Mouse (Mus musculus) liver, adult (tissue): ENCODE measurements around the gene Abhd4.

ENCODE experiments used
- GATA4 ChIP-seq: IDR thresholded peaks from 2 replicates; pipeline ENCODE4 v1.6.1; 2014; ENCODE audit warnings: mild to moderate bottlenecking, low read length; ENCODE audit not compliant: insufficient replicate concordance

Gene Abhd4

DNA sequence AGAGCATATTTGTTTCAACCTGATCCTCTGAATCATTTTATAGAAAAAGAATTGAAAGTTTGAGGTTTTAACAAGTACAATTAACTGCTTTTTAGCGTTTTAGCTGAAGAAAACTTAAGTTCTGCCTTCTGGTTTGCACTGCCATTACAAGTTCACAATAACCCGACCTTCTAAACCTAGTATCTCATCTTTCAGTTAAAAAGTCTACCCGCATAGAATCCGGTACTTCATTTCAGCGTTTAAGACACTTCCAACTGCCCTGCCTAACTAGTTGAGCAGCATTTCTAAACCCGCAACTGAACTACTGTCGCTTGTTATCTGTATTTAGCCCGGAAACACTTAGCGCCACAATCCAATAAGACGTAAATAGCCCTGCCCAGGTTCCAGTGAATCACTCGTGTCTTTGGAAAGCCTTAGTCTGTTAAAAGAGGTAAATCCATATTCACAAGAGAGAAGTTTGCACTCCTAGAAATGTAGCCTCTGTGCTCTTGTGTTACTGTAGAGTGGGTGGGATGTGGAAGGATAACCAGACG, 748 bp downstream of the Abhd4 start:
- TF ChIP-seq GATA4 = no peak

DNA sequence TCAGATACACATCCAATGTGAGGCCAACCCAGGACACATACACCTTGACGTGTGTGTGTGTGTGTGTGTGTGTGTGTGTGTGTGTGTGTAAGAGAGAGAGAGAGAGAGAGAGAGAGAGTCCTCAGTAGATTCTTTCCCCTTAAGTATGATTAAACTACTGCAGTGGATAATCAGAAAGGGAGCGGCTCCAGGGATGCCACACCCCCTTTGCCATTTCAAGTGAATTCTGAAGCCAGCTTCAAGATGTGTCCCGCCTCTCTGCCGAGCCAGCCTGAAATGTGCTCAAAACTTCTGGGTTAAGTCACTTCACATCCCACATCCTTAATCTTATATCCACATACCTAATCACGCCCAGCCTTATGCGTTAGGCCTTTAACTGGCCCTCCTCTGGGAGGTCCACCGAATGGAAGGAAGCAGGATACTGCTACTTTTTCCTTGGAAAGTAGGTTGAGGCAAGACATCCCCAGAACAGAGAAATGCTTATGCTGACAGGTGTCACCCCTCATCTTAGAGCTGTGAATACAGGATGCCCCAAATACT, 4.2 kb downstream of the Abhd4 start:
- TF ChIP-seq GATA4 = no peak

DNA sequence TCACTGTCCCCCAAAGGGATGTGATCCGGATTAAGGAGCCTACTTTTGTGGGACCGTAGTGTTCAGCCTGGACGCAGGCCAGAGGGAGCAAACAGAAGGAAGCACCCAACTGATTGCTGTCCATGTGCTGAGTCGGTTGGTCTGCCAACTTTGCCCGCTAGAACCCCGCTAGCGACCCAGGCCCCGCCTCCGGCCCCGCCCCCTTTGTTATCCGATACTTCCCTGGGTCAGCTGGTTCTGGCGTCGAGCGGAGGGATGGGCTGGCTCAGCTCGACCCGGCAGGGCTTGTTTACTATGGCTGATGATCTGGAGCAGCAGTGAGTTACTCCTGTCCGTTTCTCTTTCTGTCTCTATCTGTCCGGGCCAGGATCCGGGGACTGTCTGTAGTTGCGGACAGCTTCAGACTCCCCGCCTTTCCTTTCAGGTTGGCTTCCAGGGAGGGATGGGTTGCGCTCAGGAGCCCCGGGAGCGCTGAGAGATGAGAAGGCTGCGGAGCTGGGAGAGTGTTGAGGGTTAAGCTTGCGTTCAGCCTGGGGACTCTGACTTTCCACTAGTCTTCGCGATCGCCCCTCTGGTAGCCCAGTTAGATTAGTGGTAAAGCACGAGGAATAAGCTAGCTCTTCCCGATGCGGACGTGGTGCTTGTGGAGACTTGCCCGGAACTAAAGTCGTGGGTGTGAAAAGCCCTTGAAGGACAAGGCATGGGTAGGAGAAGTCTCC, 5.2 kb downstream of the Abhd4 start:
- TF ChIP-seq GATA4 = peak; percentile 73; the same call in 1 of the 2 replicates

DNA sequence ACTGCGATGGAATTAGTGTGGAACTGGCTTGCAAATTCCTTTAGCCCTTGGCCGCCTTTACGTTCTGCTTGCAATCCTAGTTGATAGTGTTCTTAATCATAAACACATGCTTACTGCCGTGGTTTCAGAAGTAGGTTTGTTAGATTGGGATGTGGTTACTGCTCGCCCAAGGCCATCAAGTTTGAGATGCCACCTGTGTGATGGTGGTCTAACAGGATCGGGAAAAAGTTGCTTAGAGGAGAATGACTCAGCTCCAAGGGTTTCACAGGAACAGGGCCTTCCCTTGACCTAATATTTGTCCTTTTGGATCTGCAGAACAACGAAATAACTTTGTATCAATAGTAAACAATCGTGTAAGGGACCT, 5.7 kb downstream of the Abhd4 start:
- TF ChIP-seq GATA4 = no peak

DNA sequence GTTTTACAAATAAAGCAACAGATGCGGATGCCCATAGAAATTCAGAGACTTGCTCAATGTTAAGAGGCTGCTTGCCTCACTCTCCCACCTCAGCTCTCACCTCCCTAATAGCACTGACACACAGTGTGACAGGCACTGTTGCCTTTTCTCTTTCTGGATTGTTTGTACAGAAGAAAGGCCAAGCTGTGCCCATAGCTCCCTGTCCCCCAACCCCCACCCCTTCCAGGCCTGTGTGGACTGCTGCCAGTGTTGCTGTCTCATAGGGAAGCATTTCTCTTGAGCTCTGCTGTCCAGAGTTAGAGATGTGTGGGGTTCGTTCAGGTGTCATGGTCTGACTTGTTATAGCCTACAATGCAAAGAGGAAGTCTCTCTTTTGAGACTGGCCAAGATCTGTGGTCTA, 6.2 kb downstream of the Abhd4 start:
- TF ChIP-seq GATA4 = no peak

DNA sequence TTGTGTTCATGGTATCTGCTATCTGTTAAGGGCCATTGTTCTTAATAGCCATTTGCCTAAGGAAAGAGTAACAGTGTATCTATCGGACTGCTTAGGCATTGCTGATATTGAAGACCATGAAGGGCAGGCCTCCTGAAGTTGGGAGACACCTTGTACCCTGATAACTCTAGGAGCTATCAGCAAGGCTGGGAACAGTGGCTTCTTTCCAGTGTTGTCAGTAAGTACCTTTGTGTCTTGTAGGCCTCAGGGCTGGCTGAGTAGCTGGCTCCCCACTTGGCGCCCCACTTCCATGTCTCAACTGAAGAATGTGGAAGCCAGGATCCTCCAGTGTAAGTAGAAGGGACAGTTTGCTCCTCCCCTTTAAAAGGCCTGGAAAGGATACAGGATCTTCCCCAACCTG, 7.4 kb downstream of the Abhd4 start:
- TF ChIP-seq GATA4 = no peak

DNA sequence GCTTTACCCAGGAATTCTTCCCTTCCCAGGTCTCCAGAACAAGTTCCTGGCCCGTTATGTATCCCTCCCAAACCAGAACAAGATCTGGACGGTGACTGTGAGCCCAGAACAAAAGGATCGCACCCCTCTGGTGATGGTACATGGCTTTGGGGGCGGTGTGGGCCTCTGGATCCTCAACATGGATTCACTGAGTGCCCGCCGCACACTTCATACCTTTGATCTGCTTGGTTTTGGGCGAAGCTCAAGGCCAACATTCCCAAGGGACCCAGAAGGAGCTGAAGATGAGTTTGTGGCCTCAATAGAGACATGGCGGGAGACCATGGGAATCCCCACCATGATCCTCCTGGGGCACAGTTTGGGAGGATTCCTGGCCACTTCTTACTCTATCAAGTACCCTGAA, 8.6 kb downstream of the Abhd4 start:
- no peak for TF ChIP-seq GATA4

DNA sequence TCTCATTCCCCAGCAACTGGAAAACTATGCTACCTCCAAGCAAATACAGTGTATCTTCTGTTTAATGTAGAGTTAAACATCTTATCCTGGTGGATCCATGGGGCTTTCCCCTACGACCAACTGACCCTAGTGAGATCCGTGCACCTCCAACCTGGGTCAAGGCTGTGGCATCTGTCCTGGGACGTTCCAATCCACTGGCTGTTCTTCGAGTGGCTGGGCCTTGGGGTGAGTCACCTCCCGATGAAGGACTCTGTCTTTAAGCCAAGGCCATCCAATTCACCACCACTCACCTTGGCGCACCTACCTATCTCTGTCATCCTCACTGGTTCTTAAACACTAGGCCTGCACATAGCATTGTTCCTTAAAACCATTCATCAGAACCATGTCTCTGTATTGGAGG, 9.1 kb downstream of the Abhd4 start:
- TF ChIP-seq GATA4 = no peak

DNA sequence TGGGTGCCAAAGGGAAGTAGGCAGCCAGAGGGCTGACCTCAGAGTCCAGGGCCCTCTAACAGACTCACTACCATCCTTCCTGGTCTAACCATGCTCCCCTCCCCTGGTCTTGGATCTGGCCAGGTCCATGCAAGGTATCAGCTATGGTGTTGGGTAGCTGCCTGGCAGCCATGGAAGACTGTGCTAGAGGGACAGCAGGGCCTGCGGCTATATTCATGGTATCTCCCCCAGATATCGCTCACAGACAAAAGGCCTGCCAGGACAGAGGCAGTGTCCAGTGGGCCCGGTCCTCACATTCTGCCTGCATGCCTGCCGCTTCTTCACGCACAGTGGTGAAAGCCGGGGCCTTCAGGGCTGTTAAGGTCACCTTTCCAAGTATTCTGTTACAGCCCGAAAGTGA, 10.2 kb downstream of the Abhd4 start:
- TF ChIP-seq GATA4 = no peak

DNA sequence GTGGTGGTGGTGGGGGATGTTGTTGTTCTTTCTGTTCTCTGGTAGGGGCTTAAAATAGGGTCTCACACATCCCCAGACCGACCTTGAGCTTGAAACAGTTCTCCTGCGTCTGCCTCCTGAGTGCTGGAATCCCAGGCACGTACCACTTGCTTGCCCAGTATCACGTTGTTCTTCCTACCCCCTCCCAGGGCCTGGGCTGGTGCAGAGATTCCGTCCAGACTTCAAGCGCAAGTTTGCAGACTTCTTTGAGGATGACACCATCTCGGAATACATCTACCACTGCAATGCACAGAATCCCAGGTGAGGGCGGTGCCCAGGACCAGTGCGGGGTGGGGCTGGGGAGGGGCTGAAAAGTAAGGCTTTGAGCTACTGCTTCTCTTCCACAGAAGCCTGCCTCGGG, 11.1 kb downstream of the Abhd4 start:
- no peak for TF ChIP-seq GATA4

DNA sequence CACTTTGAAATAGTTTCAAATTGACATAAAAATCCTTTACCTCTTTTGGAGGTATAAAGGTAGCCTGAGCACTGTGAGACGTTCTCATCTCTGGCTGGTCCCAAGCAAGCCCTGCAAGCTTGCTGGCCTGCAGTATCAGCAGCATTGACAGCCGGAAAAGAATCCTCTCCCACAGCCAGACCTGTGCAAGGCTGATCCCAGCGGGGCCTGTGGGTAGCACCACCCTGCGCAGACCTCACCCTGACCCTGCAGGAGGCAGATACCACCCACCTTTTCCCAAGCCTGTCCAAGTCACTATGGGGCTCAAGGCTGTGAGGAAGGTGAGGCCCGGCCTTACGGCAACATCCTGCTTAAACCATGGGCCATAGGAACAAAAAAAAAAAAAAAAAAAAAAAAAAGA, 12.0 kb downstream of the Abhd4 start:
- TF ChIP-seq GATA4 = no peak

DNA sequence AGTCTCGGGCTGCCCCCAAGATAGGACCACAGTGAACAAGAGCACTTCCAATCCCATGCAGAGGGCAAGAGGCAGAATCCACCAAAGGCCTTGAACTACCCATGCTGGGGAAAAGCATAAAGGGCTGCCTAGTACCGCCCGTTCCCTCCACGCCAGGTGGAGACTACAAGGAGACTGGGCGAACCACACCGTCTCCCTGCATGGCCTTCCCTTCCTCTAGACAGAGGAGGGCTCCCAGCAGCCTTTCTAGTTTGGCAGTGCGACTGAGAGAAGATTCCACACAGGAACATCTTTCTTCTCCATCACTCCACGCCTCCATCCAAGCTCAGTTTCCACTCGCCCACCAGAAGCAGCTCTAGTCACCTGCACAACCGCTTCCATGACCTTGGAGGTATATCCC, 14.0 kb downstream of the Abhd4 start:
- no peak for TF ChIP-seq GATA4

DNA sequence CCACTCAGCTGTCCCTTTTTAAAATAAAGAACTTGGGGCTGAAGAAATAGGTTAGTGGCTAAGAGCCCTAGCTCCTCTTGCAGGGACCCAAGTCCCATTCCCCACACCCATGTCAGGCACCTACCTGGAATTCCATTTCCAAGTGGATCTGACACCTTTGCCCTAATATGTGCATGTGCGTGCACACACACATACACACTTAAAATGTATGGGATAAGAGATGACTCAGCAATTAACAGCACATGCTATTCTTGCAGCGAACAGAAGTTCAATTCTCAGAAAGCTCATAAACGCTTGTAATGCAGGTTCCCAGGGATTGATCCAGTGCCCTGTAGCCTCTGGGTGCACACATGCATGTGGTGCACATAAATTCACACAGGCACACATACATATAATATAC, 15.6 kb downstream of the Abhd4 start:
- no peak for TF ChIP-seq GATA4

DNA sequence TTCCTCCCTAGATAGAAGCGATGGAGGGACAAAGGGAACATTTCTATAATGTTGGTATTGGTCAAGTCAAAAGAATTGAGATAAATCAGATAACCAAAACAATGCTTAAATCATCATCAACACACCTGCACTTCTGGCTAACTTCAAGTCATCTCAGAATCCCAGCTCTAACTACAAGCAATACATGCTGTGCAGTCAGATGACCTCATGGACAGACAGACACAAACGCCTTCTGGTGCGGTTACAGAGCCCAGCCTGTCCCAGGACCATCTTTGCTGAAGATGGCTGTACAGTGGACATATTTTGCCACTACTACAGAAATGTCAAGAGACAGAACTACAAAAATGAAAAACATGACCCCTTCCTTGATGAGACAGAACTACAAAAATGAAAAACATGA, 16.4 kb downstream of the Abhd4 start:
- TF ChIP-seq GATA4 = no peak

DNA sequence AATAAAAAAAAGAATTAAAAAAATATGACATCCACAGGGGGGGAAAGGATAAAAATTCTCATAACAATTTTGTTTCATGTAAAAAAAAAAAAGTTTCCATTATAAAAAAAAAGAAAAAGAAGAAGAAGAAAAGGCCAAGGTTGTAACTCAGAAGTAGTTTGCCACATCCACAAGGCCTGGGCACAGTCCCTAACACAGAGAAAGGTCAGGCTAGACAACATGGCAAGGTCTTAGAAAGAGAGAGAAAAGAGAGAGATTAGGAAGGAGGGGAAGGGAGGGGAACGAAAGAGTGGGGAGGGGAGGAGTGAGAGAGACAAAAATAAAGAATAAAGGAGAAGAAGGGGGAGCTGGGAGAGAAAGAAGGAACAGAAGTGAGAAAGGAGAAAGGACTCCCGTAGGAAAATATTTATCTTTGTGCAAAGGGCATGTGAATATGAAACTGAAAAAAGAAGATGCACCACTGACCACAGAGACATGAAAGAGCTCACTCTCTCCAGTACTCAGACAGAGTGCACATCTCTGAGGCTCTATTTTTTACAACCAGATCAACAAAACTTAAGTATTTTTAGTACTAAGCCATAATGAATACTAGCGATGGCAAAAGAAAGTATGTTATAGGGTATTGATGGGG, 18.1 kb downstream of the Abhd4 start:
- no peak for TF ChIP-seq GATA4

DNA sequence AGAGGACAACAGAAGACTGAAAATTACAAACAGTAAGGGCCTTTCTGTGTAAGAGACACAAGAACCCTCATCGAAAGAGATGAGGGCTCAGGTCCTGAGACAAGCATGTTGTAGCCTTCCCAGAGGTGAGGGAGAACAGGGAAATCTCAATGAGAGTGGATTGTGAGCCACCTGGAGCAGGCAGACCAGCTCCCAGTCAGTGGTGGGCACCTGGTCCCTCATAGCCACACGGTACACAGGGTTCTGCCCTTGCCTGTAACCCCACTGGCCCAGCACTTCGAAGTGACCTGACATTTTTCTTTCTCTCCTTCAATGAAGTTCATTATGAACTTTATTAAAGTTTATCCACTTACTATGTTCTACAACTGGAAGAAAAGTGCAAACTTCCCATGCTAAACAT, 18.7 kb downstream of the Abhd4 start:
- no peak for TF ChIP-seq GATA4

DNA sequence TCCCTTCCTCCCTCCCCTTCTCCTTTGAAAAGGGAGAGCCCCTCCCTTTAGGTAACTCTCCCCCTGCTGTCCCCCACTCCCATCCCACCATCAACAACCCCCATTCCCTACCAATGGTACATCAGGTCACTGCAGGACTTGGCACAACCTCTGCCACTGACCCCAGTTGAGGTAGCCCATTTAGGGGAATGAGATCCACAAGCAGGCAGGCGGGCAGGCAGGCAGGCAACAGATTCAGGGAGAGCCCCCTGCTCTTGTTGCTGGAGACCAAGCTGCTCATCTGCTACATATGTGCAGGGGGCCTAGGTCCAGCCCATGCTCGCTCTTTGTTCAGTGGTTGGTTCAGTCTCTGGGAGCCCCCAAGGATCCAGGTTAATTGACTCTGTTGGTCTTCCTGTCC, 22.5 kb downstream of the Abhd4 start:
- no peak for TF ChIP-seq GATA4

DNA sequence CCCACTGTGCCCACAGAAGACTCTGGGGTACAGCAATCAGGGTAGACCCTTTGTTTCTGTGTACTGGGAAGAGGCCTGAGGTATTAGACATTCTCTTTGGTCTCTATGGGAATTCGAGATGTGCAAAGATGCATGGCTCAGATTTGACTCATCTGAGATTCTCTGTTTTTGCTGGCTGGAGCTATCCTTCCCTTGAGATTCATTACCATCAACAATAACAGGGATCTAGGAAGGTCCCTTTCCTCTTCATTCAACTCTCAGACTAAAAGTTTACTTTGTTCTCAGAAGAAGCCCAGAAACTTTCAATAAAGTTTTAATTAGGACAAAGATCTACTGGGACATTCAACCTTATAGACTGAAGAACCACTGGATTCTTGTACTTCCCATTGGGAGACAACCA, 30.9 kb downstream of the Abhd4 start, which contains the start of gene Olfr49:
Gene Olfr49, minus strand, starts transcription at position 101 of the 400 bp plus-strand sequence.
- TF ChIP-seq GATA4 = no peak
